Mouse (Mus musculus) cortical plate, adult 2 months (tissue): ENCODE measurements at regions not wholly inside any gene's neighbourhood (a gene's known extent, or its start where the extent isn't known, plus 50 kb on each side); places are given as distances from the start of the nearest gene placed in this dataset.

ENCODE experiments used
- CTCF ChIP-seq: fragments of 200-500 bp; IDR thresholded peaks from 2 replicates; pipeline ENCODE4 v1.5.1; 2011; ENCODE audit warnings: mild to moderate bottlenecking, control low read depth, low read length; ENCODE audit not compliant: insufficient read depth; ENCODE audit errors: extremely low read depth
- POLR2A ChIP-seq: fragments of 200-500 bp; IDR thresholded peaks from 2 replicates; pipeline ENCODE4 v1.6.1; 2011; ENCODE audit warnings: mild to moderate bottlenecking, low read length, control low read depth; ENCODE audit not compliant: insufficient read depth; ENCODE audit errors: extremely low read depth

- TF ChIP-seq CTCF (no peak), POLR2A (no peak)
Measured at GRCm38 (mm10) chr7:133467579-133467978, 134.4 kb downstream of the Tex36 start.
